In genomic region chr16:34538679-34539185, GRCm38 (mm10) we compare ENCODE assay signal across 18 mouse cellular contexts. TPM values are rescaled to one million over a fixed set of nuclear protein-coding genes. Genes with fewer than 3 reads are reported as not detected.
DNase-seq lines count a peak whose midpoint lies in the region; ATAC-seq and TF ChIP-seq lines count a peak whose summit lies in the region.
"Had no signal": no experiment of that assay in that cellular context is flagged by ENCODE, and none has a peak within 500 bp of the region (broad histone marks: within the 10 kb centered on the region; RNA-seq: fewer than 3 reads in every experiment).

No protein-coding gene starts in this region.

- H3K27me3 ChIP-seq in heart, embryonic 12.5 days (replicated peaks), result no peaks in the 10 kb centered on the region
- H3K27me3 ChIP-seq in midbrain, embryonic 13.5 days, result no peaks in the 10 kb centered on the region
- H3K27me3 ChIP-seq in midbrain, postnatal 0 days (ENCODE audit: insufficient read depth, low read length), result no peaks in the 10 kb centered on the region
- H3K27me3 ChIP-seq in forebrain, postnatal 0 days (ENCODE audit: insufficient read depth, low read length), result no peaks in the 10 kb centered on the region
- H3K27me3 ChIP-seq: neural tube, embryonic 12.5 days had no signal

- H3K9me3 ChIP-seq in heart, embryonic 12.5 days (replicated peaks), result no peaks in the 10 kb centered on the region; the same call in 1 of the 2 replicates
- H3K9me3 ChIP-seq in midbrain, embryonic 13.5 days, result no peaks in the 10 kb centered on the region; the same call in 1 of the 2 replicates
- H3K9me3 ChIP-seq in midbrain, postnatal 0 days (ENCODE audit: low read length), result no peaks in the 10 kb centered on the region
- no peaks in the 10 kb centered on the region for H3K9me3 ChIP-seq in forebrain, postnatal 0 days (ENCODE audit: low read length)
- H3K9me3 ChIP-seq: neural tube, embryonic 12.5 days had no signal

- no peak overlapping the region for H3K27ac ChIP-seq in heart, embryonic 12.5 days (ENCODE audit: poor library complexity, severe bottlenecking)
- no peak overlapping the region for H3K27ac ChIP-seq in midbrain, embryonic 13.5 days
- no peak overlapping the region for H3K27ac ChIP-seq in midbrain, postnatal 0 days (ENCODE audit: low read depth, low read length)
- no peak overlapping the region for H3K27ac ChIP-seq in forebrain, postnatal 0 days (ENCODE audit: low read depth, low read length)
- H3K27ac ChIP-seq: hindbrain, embryonic 14.5 days; neural tube, embryonic 12.5 days had no signal

- H3K36me3 ChIP-seq in heart, embryonic 12.5 days, result no peaks in the 10 kb centered on the region
- peaks cover 6% of the 10 kb centered on the region; the same call in 1 of the 2 replicates for H3K36me3 ChIP-seq in midbrain, embryonic 13.5 days
- H3K36me3 ChIP-seq in midbrain, postnatal 0 days (ENCODE audit: insufficient read depth, low read length), result no peaks in the 10 kb centered on the region
- no peaks in the 10 kb centered on the region for H3K36me3 ChIP-seq in forebrain, postnatal 0 days (ENCODE audit: insufficient read depth)

- WGBS in heart, embryonic 12.5 days, result 68% methylated on average over 5 of the region's 5 CpGs
- 72% methylated on average over 5 of the region's 5 CpGs for WGBS in midbrain, embryonic 13.5 days
- 66% methylated on average over 5 of the region's 5 CpGs for WGBS in midbrain, postnatal 0 days
- 26% methylated on average over 5 of the region's 5 CpGs for WGBS in forebrain, postnatal 0 days

- TF ChIP-seq POLR2A in brain, embryonic 14.5 days (IDR thresholded peaks at IDR 0.05; ENCODE audit: borderline replicate concordance, extremely low read depth, insufficient read depth, insufficient read length, poor library complexity, severe bottlenecking), result no peak

- no peak overlapping the region for H3K4me3 ChIP-seq in heart, embryonic 12.5 days
- no peak overlapping the region for H3K4me3 ChIP-seq in midbrain, embryonic 13.5 days (replicated peaks)
- H3K4me3 ChIP-seq in midbrain, postnatal 0 days (ENCODE audit: low read depth, low read length), result no peak overlapping the region
- no peak overlapping the region for H3K4me3 ChIP-seq in forebrain, postnatal 0 days (ENCODE audit: low read depth, low read length)
- H3K4me3 ChIP-seq: neural tube, embryonic 12.5 days had no signal

- ATAC-seq in heart, embryonic 12.5 days (ENCODE audit: insufficient number of reproducible peaks, low FRiP score), result no peak
- 0 out of 2 replicates have a peak, but pooled peaks have one; percentile 32 for ATAC-seq in midbrain, embryonic 13.5 days
- ATAC-seq in midbrain, postnatal 0 days (ENCODE audit: low FRiP score), result no peak
- peak; percentile 61; the same call in 1 of the 2 replicates for ATAC-seq in forebrain, postnatal 0 days

- TF ChIP-seq CTCF in midbrain, postnatal 0 days (IDR thresholded peaks at IDR 0.05), result no peak
- TF ChIP-seq CTCF in brain, embryonic 14.5 days (IDR thresholded peaks at IDR 0.05; ENCODE audit: borderline replicate concordance, extremely low read depth, insufficient read depth, insufficient read length), result no peak
- TF ChIP-seq CTCF in forebrain, postnatal 0 days (IDR thresholded peaks at IDR 0.05; ENCODE audit: low read depth), result no peak

- no peak overlapping the region for H3K4me2 ChIP-seq in heart, embryonic 12.5 days
- H3K4me2 ChIP-seq in midbrain, embryonic 13.5 days (replicated peaks), result no peak overlapping the region
- no peak overlapping the region for H3K4me2 ChIP-seq in midbrain, postnatal 0 days (ENCODE audit: low read depth, low read length, poor library complexity, severe bottlenecking)
- H3K4me2 ChIP-seq in forebrain, postnatal 0 days (ENCODE audit: low read depth), result no peak overlapping the region
- H3K4me2 ChIP-seq: hindbrain, embryonic 14.5 days; neural tube, embryonic 12.5 days had no signal

- peaks cover 26% of the 10 kb centered on the region for H3K4me1 ChIP-seq in heart, embryonic 12.5 days (replicated peaks)
- peaks cover 49% of the 10 kb centered on the region for H3K4me1 ChIP-seq in midbrain, embryonic 13.5 days (replicated peaks)
- H3K4me1 ChIP-seq in midbrain, postnatal 0 days (ENCODE audit: insufficient read depth, low read length), result peaks cover 5% of the 10 kb centered on the region; the same call in 1 of the 2 replicates
- H3K4me1 ChIP-seq in forebrain, postnatal 0 days (ENCODE audit: insufficient read depth), result 0 out of 2 replicates have a peak, but pooled peaks cover 9% of the 10 kb centered on the region

- H3K9ac ChIP-seq in heart, embryonic 12.5 days, result no peak overlapping the region
- H3K9ac ChIP-seq in midbrain, embryonic 13.5 days (replicated peaks), result no peak overlapping the region
- H3K9ac ChIP-seq in midbrain, postnatal 0 days (replicated peaks; ENCODE audit: low read length, poor library complexity, severe bottlenecking), result no peak overlapping the region
- H3K9ac ChIP-seq in forebrain, postnatal 0 days, result no peak overlapping the region
- H3K9ac ChIP-seq: hindbrain, embryonic 14.5 days; neural tube, embryonic 12.5 days had no signal

- DNase-seq in heart, adult 11 months, result peak; percentile 77
- no peak for DNase-seq in midbrain, postnatal 0 days (ENCODE audit: low spot score)
- peak; percentile 92 for DNase-seq in brain, embryonic 14.5 days (ENCODE audit: low read depth)
- DNase-seq in forebrain, postnatal 0 days, result peak; percentile 41
- no peak for DNase-seq in cerebellum, adult 11 months
- DNase-seq: adrenal gland, postnatal 10 days; cerebellum, adult 8-10 months; gastrocnemius, postnatal 25 days; heart, postnatal 10 days; kidney, adult 8-10 months; kidney, postnatal 25 days; layer of hippocampus, postnatal 36 days; lung, postnatal 4 days; thymus, postnatal 14 days had no signal

RNA-seq across cellular contexts. Expression of gene Kalrn, which starts 34.6 kb away (rescaled TPM):
- 29.3 and 30.5 TPM in 2 replicates for polyA plus RNA-seq in heart, embryonic 12.5 days (2016; fragmentation: Nextera tagmentation; extraction: Ambion mirVana)
- polyA plus RNA-seq in midbrain, embryonic 13.5 days (2015; fragmentation: Nextera tagmentation; extraction: Ambion mirVana), result 38.5 and 39.6 TPM in 2 replicates
- total RNA-seq in midbrain, postnatal 0 days (2014; rRNA removed), result 128 and 156 TPM in 2 replicates
- 18.2 and 23.6 TPM in 2 replicates for polyA plus RNA-seq in midbrain, postnatal 0 days (2015; fragmentation: Nextera tagmentation; extraction: Ambion mirVana)
- polyA plus RNA-seq in brain, embryonic 14.5 days (2012; rRNA removed), result 30.4 and 52.2 TPM in 2 replicates
- total RNA-seq in forebrain, postnatal 0 days (2014; rRNA removed), result 134 and 148 TPM in 2 replicates
- 16.4 and 23.6 TPM in 2 replicates for polyA plus RNA-seq in forebrain, postnatal 0 days (2015; fragmentation: Nextera tagmentation; extraction: Ambion mirVana)

Comparison
In these comparisons a context has a peak if more than half of its experiments do, and no peak if none do; other contexts are left out.
1. ATAC-seq: peak in midbrain, embryonic 13.5 days (single experiment) and forebrain, postnatal 0 days (single experiment); none in heart, embryonic 12.5 days (single experiment) and midbrain, postnatal 0 days (single experiment).
2. DNase-seq: peak in heart, adult 11 months (single experiment), brain, embryonic 14.5 days (single experiment) and forebrain, postnatal 0 days (single experiment); none in midbrain, postnatal 0 days (single experiment) and cerebellum, adult 11 months (single experiment).